Mouse (Mus musculus): ENCODE data around the gene Cblb. TPM values are rescaled to one million over a fixed set of nuclear protein-coding genes. Genes with fewer than 3 reads are reported as not detected.

Gene Cblb
- polyA plus RNA-seq, 1 experiment from 2014 or later = 16.8 TPM

- no peak for ATAC-seq
- 86% methylated on average over 4 of the region's 4 CpGs for WGBS
Measured at GRCm38 (mm10) chr16:52089354-52089753, 58.3 kb downstream of the Cblb start.

GRCm38 (mm10) chr16:52090899-52091298 is 59.9 kb downstream of the Cblb start:
- Histone ChIP-seq H3K36me3 (ENCODE audit: control insufficient read depth, insufficient read depth, low read length) (0 out of 2 replicates have a peak, but pooled peaks cover 8% of the 10 kb centered on the region), H3K4me3 (ENCODE audit: low read depth, low read length) (no peak overlapping the region), H3K9me3 (replicated peaks; ENCODE audit: control insufficient read depth, low read length) (no peaks in the 10 kb centered on the region), H3K27me3 (replicated peaks; ENCODE audit: control insufficient read depth, insufficient read depth, low read length) (no peaks in the 10 kb centered on the region), H3K4me2 (ENCODE audit: low read length) (no peak overlapping the region), H3K9ac (ENCODE audit: low read length) (no peak overlapping the region), H3K27ac (ENCODE audit: low read depth, low read length) (no peak overlapping the region), H3K4me1 (ENCODE audit: control insufficient read depth, insufficient read depth, low read length) (no peaks in the 10 kb centered on the region)
- DNase-seq (ENCODE audit: low spot score) = no peak
- 80% methylated on average over 6 of the region's 6 CpGs for whole genome bisulfite sequencing
- no peak for ATAC-seq

More at GRCm38 (mm10) chr16:52089354-52089753, 58.3 kb downstream of the Cblb start:
- H3K4me2 ChIP-seq (ENCODE audit: low read length) = no peak overlapping the region
- 0 out of 2 replicates have a peak, but pooled peaks cover 5% of the 10 kb centered on the region for H3K36me3 ChIP-seq (ENCODE audit: control insufficient read depth, insufficient read depth, low read length)
- no peak for DNase-seq (ENCODE audit: low spot score)
- no peak overlapping the region for H3K4me3 ChIP-seq (ENCODE audit: low read depth, low read length)
- H3K9me3 ChIP-seq (replicated peaks; ENCODE audit: control insufficient read depth, low read length) = no peaks in the 10 kb centered on the region
- no peaks in the 10 kb centered on the region for H3K4me1 ChIP-seq (ENCODE audit: control insufficient read depth, insufficient read depth, low read length)
- no peak overlapping the region for H3K9ac ChIP-seq (ENCODE audit: low read length)
- H3K27me3 ChIP-seq (replicated peaks; ENCODE audit: control insufficient read depth, insufficient read depth, low read length) = no peaks in the 10 kb centered on the region
- H3K27ac ChIP-seq (ENCODE audit: low read depth, low read length) = no peak overlapping the region

- Histone ChIP-seq H3K4me3 (ENCODE audit: low read depth, low read length) (no peak overlapping the region), H3K36me3 (ENCODE audit: control insufficient read depth, insufficient read depth, low read length) (0 out of 2 replicates have a peak, but pooled peaks cover 8% of the 10 kb centered on the region), H3K9ac (ENCODE audit: low read length) (no peak overlapping the region), H3K9me3 (replicated peaks; ENCODE audit: control insufficient read depth, low read length) (no peaks in the 10 kb centered on the region), H3K4me2 (ENCODE audit: low read length) (no peak overlapping the region), H3K27ac (ENCODE audit: low read depth, low read length) (no peak overlapping the region), H3K27me3 (replicated peaks; ENCODE audit: control insufficient read depth, insufficient read depth, low read length) (no peaks in the 10 kb centered on the region), H3K4me1 (ENCODE audit: control insufficient read depth, insufficient read depth, low read length) (no peaks in the 10 kb centered on the region)
- ATAC-seq = no peak
- 68% methylated on average over 9 of the region's 9 CpGs for WGBS
- no peak for DNase-seq (ENCODE audit: low spot score)
Measured at GRCm38 (mm10) chr16:52093325-52094253, 62.6 kb downstream of the Cblb start.

- no peak overlapping the region for H3K27ac ChIP-seq (ENCODE audit: low read depth, low read length)
- H3K27me3 ChIP-seq (replicated peaks; ENCODE audit: control insufficient read depth, insufficient read depth, low read length) = no peaks in the 10 kb centered on the region
- no peak for DNase-seq (ENCODE audit: low spot score)
- H3K36me3 ChIP-seq (ENCODE audit: control insufficient read depth, insufficient read depth, low read length) = peaks cover 6% of the 10 kb centered on the region; the same call in 1 of the 2 replicates
- no peak overlapping the region for H3K4me3 ChIP-seq (ENCODE audit: low read depth, low read length)
- no peaks in the 10 kb centered on the region for H3K4me1 ChIP-seq (ENCODE audit: control insufficient read depth, insufficient read depth, low read length)
- ATAC-seq = no peak
- 96% methylated on average over 10 of the region's 10 CpGs for WGBS
- no peak overlapping the region for H3K9ac ChIP-seq (ENCODE audit: low read length)
- H3K9me3 ChIP-seq (replicated peaks; ENCODE audit: control insufficient read depth, low read length) = no peaks in the 10 kb centered on the region
- H3K4me2 ChIP-seq (ENCODE audit: low read length) = no peak overlapping the region
Measured at GRCm38 (mm10) chr16:52094735-52095459, 63.9 kb downstream of the Cblb start.

- H3K27ac ChIP-seq (ENCODE audit: low read depth, low read length) = no peak overlapping the region
- H3K9ac ChIP-seq (ENCODE audit: low read length) = no peak overlapping the region
- no peak overlapping the region for H3K4me2 ChIP-seq (ENCODE audit: low read length)
- no peaks in the 10 kb centered on the region for H3K4me1 ChIP-seq (ENCODE audit: control insufficient read depth, insufficient read depth, low read length)
- H3K4me3 ChIP-seq (ENCODE audit: low read depth, low read length) = no peak overlapping the region
- 94% methylated on average over 3 of the region's 3 CpGs for WGBS
- ATAC-seq = no peak
- H3K9me3 ChIP-seq (replicated peaks; ENCODE audit: control insufficient read depth, low read length) = no peaks in the 10 kb centered on the region
- no peaks in the 10 kb centered on the region for H3K27me3 ChIP-seq (replicated peaks; ENCODE audit: control insufficient read depth, insufficient read depth, low read length)
- peaks cover 3% of the 10 kb centered on the region; the same call in 1 of the 2 replicates for H3K36me3 ChIP-seq (ENCODE audit: control insufficient read depth, insufficient read depth, low read length)
- no peak for DNase-seq (ENCODE audit: low spot score)
Measured at GRCm38 (mm10) chr16:52095643-52096042, 64.6 kb downstream of the Cblb start.

- no peak overlapping the region for H3K9ac ChIP-seq (ENCODE audit: low read length)
- no peaks in the 10 kb centered on the region for H3K9me3 ChIP-seq (replicated peaks; ENCODE audit: control insufficient read depth, low read length)
- H3K4me1 ChIP-seq (ENCODE audit: control insufficient read depth, insufficient read depth, low read length) = no peaks in the 10 kb centered on the region
- no peak overlapping the region for H3K4me3 ChIP-seq (ENCODE audit: low read depth, low read length)
- no peak overlapping the region for H3K27ac ChIP-seq (ENCODE audit: low read depth, low read length)
- WGBS = 95% methylated on average over 6 of the region's 6 CpGs
- DNase-seq (ENCODE audit: low spot score) (no peak), ATAC-seq (no peak)
- H3K36me3 ChIP-seq (ENCODE audit: control insufficient read depth, insufficient read depth, low read length) = peaks cover 5% of the 10 kb centered on the region; the same call in 1 of the 2 replicates
- H3K27me3 ChIP-seq (replicated peaks; ENCODE audit: control insufficient read depth, insufficient read depth, low read length) = no peaks in the 10 kb centered on the region
- H3K4me2 ChIP-seq (ENCODE audit: low read length) = no peak overlapping the region
Measured at GRCm38 (mm10) chr16:52100466-52100865, 69.4 kb downstream of the Cblb start.

- H3K27me3 ChIP-seq (replicated peaks; ENCODE audit: control insufficient read depth, insufficient read depth, low read length) = no peaks in the 10 kb centered on the region
- H3K36me3 ChIP-seq (ENCODE audit: control insufficient read depth, insufficient read depth, low read length) = peaks cover 5% of the 10 kb centered on the region; the same call in 1 of the 2 replicates
- no peak overlapping the region for H3K4me2 ChIP-seq (ENCODE audit: low read length)
- H3K27ac ChIP-seq (ENCODE audit: low read depth, low read length) = no peak overlapping the region
- no peaks in the 10 kb centered on the region for H3K9me3 ChIP-seq (replicated peaks; ENCODE audit: control insufficient read depth, low read length)
- no peak overlapping the region for H3K9ac ChIP-seq (ENCODE audit: low read length)
- WGBS = 97% methylated on average over 9 of the region's 9 CpGs
- no peak overlapping the region for H3K4me3 ChIP-seq (ENCODE audit: low read depth, low read length)
- no peak for ATAC-seq
- no peaks in the 10 kb centered on the region for H3K4me1 ChIP-seq (ENCODE audit: control insufficient read depth, insufficient read depth, low read length)
- no peak for DNase-seq (ENCODE audit: low spot score)
Measured at GRCm38 (mm10) chr16:52104608-52105007, 73.6 kb downstream of the Cblb start.

- Histone ChIP-seq H3K9ac (ENCODE audit: low read length) (no peak overlapping the region), H3K4me2 (ENCODE audit: low read length) (no peak overlapping the region), H3K4me1 (ENCODE audit: control insufficient read depth, insufficient read depth, low read length) (no peaks in the 10 kb centered on the region), H3K36me3 (ENCODE audit: control insufficient read depth, insufficient read depth, low read length) (peaks cover 3% of the 10 kb centered on the region; the same call in 1 of the 2 replicates), H3K27ac (ENCODE audit: low read depth, low read length) (no peak overlapping the region), H3K9me3 (replicated peaks; ENCODE audit: control insufficient read depth, low read length) (no peaks in the 10 kb centered on the region), H3K4me3 (ENCODE audit: low read depth, low read length) (no peak overlapping the region), H3K27me3 (replicated peaks; ENCODE audit: control insufficient read depth, insufficient read depth, low read length) (no peaks in the 10 kb centered on the region)
- ATAC-seq (no peak), DNase-seq (ENCODE audit: low spot score) (no peak)
- 85% methylated on average over 5 of the region's 5 CpGs for WGBS
Measured at GRCm38 (mm10) chr16:52107836-52108235, 76.8 kb downstream of the Cblb start.
